Mouse (Mus musculus): ENCODE data around the gene Fat3. TPM values are rescaled to one million over a fixed set of nuclear protein-coding genes. Genes with fewer than 3 reads are reported as not detected.

The Fat3 gene
- total RNA-seq, 2 experiments from 2014 or later, result not detected

DNA sequence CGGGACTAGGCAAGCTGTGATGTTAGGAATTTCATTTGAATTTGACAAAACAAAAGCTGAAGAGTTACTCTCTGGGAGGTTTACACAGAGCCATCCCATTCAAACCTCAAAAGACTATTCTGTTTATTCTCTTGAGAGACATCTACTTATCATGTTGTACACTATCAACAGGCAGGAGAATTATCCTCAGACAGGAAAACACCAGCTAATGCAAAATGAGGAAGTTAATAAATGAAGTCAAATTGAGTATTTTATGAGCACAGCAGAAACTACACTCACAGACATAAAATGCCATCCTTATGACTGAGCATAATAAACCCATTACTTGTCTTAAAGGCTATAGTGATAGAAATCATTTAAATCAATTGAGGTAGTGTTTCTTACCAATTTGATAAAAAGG is 182.1 kb downstream of the Fat3 start:
- no peak for ATAC-seq (replicated peaks; ENCODE audit: poor library complexity, severe bottlenecking)

DNA sequence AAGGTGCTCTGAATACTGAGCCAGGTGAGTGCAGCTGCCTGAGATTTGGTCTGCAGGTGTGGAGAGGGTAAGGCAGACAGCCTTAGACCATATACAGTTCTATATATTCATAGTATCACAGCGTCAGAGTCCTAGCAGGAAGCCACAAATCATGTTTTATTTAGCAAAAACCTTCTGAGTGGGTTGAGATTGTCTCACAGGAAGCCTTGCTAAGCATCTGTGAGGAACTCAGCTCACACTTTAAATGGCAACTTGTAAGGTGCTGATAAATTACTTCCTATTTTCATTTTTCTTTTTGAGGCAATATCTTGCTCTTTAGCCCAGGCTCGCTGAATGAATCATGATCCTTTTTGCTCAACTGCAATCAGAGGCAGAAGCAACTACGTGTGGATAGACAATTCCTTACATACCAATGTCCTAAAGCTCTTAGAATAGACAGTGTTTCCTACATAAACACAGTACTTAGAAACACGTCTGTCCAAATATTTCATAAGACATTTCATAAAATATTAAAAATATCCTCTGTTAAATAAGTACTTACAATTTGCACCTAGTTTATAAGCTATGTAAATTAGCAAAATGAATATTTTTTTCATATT is 188.4 kb downstream of the Fat3 start:
- ATAC-seq (replicated peaks; ENCODE audit: poor library complexity, severe bottlenecking), result peak; percentile 63

DNA sequence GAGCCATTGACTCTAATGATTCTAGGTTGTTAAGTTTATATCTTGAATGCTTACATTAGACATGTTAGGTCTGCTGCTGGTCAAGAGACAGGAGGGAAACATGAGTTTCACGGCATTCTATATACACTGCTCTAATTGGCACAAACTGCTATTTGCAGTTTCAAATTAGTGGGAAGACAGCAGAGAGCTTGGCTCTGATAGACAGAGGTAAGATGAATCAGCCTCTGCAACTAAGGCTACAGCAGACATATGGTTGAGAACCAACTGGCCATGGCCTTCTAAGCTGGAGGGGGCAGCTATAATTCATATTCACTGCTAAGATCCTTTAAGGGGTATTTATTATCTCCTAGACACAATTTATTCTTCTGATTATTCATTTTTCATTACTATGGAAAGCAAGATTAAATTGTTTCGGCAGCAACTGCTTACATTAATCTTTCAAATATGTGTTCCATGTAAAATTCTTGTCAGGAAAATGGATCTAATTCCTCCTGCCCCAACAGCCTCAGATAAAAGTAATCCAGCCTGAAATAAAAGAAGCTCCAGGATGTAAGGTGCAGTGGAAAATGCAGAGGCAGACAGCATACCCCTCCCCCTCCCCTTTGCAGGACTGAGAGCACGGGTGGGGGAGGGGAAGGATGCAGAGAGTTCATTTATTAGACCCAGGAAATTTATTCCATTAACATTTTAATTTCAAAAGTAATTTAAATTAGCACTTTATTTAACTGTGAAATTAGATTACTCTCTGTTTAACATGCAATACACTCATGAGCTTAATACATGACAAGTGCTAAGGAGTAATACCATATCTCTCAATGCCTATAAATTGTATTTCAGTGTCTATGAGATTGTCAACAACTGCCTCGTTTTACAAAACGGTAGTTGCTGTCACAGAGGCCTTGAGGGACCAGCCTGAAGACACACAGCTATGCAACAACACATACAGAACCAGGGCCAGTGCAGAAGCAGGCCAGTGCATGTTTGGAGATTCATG is 189.9 kb downstream of the Fat3 start:
- no peak for ATAC-seq (replicated peaks; ENCODE audit: poor library complexity, severe bottlenecking)

- ATAC-seq (replicated peaks; ENCODE audit: poor library complexity, severe bottlenecking), result no peak
Observed at GRCm38 (mm10) chr9:16310305-16310704, 190.8 kb downstream of the Fat3 start.

GRCm38 (mm10) chr9:16307789-16308188 is 193.3 kb downstream of the Fat3 start:
- ATAC-seq (replicated peaks; ENCODE audit: poor library complexity, severe bottlenecking), result no peak

- ATAC-seq (replicated peaks; ENCODE audit: poor library complexity, severe bottlenecking), result no peak
Observed at GRCm38 (mm10) chr9:16306222-16306621, 194.9 kb downstream of the Fat3 start.

DNA sequence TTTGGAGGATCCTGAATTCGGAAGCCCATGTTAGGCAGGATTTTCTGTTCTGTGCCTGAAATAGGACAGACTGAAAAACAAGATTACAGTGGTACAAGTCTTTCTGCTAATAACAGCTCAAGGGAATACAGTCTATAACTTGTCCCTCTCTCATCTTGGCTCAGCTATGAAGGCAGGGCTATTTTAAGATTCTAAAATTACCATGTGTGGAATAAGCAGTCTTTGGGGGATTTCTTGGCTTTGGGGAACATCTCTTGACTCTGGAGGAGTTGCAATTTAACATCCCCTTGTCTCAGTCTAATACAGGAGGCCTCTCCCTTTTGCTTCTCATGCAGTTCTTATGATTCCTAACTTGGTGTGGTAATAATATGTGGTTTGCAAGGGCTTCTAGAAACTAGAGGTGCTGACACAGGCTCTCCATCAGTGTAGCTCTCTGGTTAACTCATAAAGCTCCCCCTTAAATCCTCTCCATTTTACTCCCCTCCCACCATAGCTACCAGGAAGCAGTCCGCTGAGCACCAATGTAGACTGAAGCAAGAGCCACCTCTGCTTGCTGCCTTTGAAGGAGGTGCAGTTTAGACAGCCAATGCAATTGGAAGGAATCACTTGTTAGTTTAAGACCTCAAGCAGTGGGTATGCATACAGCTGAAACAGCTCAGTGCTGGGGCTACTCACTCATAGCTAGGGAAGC is 195.5 kb downstream of the Fat3 start:
- no peak for ATAC-seq (replicated peaks; ENCODE audit: poor library complexity, severe bottlenecking)

DNA sequence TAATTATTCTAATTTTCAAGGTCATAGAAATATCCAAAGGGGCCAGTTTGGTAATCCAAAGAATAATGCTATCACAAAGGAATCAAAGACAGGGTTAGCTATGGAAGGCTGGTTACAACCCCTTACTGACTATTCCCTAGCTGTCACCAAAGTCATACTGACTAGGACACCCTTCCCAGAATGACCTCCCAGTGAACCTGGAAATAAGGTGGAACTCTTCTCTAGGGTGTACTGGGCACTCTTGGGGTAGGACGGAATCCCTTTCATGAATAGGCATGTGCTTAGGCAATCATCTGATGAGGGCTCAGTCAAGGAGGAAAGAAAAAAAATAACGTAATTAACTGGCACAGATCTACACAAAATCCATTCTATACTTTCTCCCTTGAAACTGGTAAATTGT is 196.1 kb downstream of the Fat3 start:
- ATAC-seq (replicated peaks; ENCODE audit: poor library complexity, severe bottlenecking), result no peak

DNA sequence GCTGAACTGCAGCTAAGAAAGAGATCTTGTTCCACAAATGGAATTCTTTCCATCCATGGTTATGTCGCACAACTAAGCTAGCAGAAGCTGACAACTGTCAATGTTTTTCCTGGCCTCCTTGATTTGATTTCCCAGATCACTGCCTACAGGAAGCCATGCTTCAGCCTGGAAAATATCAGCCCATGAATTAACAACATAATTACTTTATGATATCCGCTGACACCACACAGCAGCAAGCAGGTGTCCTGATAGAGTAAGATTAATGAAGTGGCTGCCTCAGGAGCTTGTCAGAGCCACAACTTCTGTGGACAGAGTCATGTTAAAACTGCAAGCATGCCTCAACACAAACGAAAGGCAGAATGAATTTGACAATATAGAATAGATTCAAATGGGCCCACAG is 198.6 kb downstream of the Fat3 start:
- no peak for ATAC-seq (replicated peaks; ENCODE audit: poor library complexity, severe bottlenecking)

- no peak for ATAC-seq (replicated peaks; ENCODE audit: poor library complexity, severe bottlenecking)
Observed at GRCm38 (mm10) chr9:16297935-16298334, 203.2 kb downstream of the Fat3 start.

- no peak for ATAC-seq (replicated peaks; ENCODE audit: poor library complexity, severe bottlenecking)
Observed at GRCm38 (mm10) chr9:16293928-16294806, 206.9 kb downstream of the Fat3 start.

DNA sequence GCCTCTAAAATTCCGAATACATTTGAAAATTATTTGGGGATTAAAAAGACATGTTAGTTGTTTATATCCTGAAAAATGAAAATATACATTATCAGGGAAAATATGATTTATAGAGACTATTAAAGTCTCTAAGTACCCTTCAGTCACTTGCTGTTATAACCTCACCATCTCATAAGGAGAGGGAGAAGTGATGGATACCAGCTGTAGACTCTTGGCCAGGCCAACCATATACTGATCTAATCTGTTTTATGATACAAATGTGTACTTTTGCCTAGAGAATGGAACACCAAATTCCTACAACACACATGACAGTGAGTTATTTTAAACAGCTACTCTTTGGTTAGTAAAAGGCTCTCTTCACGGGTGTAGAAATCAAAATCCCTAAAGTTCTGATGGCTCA is 208.6 kb downstream of the Fat3 start:
- no peak for ATAC-seq (replicated peaks; ENCODE audit: poor library complexity, severe bottlenecking)

DNA sequence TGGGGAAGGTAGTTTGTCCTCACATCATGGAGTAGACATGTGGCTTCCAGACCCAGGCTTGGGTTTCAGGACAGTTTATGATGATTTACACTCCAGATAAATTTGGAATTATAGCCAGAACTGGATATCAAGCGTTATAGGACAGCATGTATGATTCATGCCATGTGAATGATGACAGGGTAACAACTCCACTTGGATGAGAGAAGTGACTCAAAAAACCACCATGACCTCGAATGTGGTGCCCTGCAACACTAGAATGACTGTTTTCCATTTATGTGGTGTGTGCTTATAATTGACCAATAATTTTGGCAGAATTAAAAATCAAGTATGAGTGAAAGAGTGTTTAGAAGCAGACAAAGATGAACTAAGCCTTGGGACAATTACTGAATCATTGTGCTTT is 210.2 kb downstream of the Fat3 start:
- no peak for ATAC-seq (replicated peaks; ENCODE audit: poor library complexity, severe bottlenecking)

DNA sequence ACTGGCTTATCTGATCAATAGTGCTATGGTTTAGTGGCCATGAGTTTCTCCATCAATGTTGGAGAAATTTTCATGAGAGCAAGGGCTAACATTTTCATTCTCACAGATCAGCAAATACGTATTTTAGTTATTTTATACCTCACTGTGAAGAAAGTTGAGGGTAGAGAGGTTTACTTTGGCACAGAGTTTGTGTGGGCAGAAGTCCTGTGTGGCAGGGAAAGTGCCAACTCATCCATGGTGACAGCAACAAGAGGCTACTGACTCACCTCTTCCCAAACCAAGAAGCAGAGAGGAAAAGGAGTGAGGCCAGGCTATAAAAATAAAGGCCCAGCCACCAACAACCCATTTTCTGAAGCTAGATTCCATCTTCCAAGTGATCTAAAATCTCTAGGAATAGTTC is 218.1 kb downstream of the Fat3 start:
- no peak for ATAC-seq (replicated peaks; ENCODE audit: poor library complexity, severe bottlenecking)

DNA sequence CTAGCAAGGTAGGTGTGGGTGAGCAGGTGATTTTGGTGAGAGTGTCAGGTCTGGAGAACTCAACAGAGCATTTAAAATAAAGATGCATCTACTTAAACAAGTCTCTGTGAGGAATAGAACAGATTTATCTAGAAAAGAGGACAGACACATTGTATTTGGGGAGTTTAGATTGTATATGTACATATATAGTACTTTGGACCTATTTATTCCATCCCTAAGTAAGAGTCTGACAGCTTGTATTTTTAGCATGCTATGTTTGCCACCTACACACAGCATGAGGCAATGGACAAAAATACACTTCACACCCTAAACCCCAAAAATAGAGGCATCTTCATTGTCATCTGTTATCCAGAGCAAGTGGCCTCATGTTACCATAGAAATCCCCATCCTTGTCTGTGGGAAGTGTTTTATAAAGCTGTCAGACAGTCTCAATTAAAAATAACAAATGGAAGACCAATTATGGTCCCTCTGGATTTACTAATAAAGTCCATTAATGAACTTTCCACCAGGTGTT is 218.7 kb downstream of the Fat3 start:
- ATAC-seq (replicated peaks; ENCODE audit: poor library complexity, severe bottlenecking), result no peak

DNA sequence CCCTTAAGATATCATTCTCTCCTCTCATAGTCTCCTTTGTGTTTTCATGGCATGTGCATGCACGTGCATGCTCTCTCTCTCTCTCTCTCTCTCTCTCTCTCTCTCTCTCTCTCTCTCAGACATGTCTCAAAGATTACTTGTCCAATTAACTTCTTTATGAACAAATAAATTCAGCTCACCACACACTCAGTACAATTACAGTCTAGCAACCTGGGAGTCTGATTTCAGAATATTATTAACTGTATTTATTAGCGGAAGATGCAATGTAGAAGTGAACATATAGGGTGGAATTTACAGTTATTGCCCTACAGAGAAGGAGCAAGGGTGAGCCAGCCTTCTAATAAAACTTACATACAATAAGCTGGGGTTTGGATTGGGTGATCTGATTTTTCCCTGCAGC is 225.5 kb downstream of the Fat3 start:
- ATAC-seq (replicated peaks; ENCODE audit: poor library complexity, severe bottlenecking), result no peak

- no peak for ATAC-seq (replicated peaks; ENCODE audit: poor library complexity, severe bottlenecking)
Observed at GRCm38 (mm10) chr9:16274130-16274529, 227.0 kb downstream of the Fat3 start.

GRCm38 (mm10) chr9:16272810-16273209 is 228.3 kb downstream of the Fat3 start:
- no peak for ATAC-seq (replicated peaks; ENCODE audit: poor library complexity, severe bottlenecking)

DNA sequence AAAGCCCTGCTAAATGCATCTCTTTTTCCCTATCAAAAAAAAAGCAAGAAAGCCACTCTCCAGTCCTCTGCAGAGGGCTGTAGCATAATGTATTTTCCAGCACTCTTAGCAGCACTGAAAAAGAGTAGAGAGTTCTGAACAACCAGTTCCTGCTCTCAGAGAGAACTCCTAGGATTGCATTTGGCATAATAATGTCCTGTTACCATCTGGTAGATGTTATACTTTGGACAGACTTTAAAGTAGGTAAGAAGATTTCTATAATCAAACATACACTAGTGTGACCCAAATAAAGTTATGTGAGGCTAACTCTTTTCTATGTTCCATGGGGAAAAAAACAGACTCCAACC is 230.3 kb downstream of the Fat3 start:
- no peak for ATAC-seq (replicated peaks; ENCODE audit: poor library complexity, severe bottlenecking)

Measured in granulocyte monocyte progenitor cell, adult 5-6 weeks (primary cell).